8 mouse cellular contexts compared by ENCODE assay signal in genomic region chr11:102138447-102138740, GRCm38 (mm10). TPM values are rescaled to one million over a fixed set of nuclear protein-coding genes. Genes with fewer than 3 reads are reported as not detected.
DNase-seq lines count a peak whose midpoint lies in the region; ATAC-seq and TF ChIP-seq lines count a peak whose summit lies in the region.

No protein-coding gene starts in this region.

- under 1% methylated on average over 18 of the region's 18 CpGs for WGBS in heart, embryonic 15.5 days
- under 1% methylated on average over 18 of the region's 18 CpGs for WGBS in lung, embryonic 14.5 days

- no peak overlapping the region for H3K27ac ChIP-seq in heart, embryonic 15.5 days
- no peak overlapping the region for H3K27ac ChIP-seq in lung, embryonic 14.5 days (ENCODE audit: low read depth)

- H3K4me3 ChIP-seq in heart, embryonic 15.5 days = peak overlapping the region; percentile 32
- H3K4me3 ChIP-seq in lung, embryonic 14.5 days (ENCODE audit: low read depth, low read length) = peak overlapping the region; percentile 16; the same call in 1 of the 2 replicates

- no peaks in the 10 kb centered on the region for H3K36me3 ChIP-seq in heart, embryonic 15.5 days
- H3K36me3 ChIP-seq in lung, embryonic 14.5 days (ENCODE audit: insufficient read depth) = no peaks in the 10 kb centered on the region

- peak overlapping the region; percentile 61 for H3K4me2 ChIP-seq in heart, embryonic 15.5 days
- peak overlapping the region; percentile 59 for H3K4me2 ChIP-seq in lung, embryonic 14.5 days

- H3K9ac ChIP-seq in heart, embryonic 15.5 days = peak overlapping the region; percentile 47; the same call in 1 of the 2 replicates
- peak overlapping the region; percentile 36 for H3K9ac ChIP-seq in lung, embryonic 14.5 days

- H3K4me1 ChIP-seq in heart, embryonic 15.5 days (replicated peaks) = peaks cover 9% of the 10 kb centered on the region
- no peaks in the 10 kb centered on the region for H3K4me1 ChIP-seq in lung, embryonic 14.5 days (ENCODE audit: insufficient read depth)

- TF ChIP-seq CTCF in lung, embryonic 14.5 days (IDR thresholded peaks at IDR 0.05; ENCODE audit: low read depth) = peak; percentile 98

- H3K9me3 ChIP-seq in heart, embryonic 15.5 days (replicated peaks) = no peaks in the 10 kb centered on the region
- no peaks in the 10 kb centered on the region for H3K9me3 ChIP-seq in lung, embryonic 14.5 days (ENCODE audit: low read depth, low read length)

- ATAC-seq in CD4-positive, CD25-positive, alpha-beta regulatory T cell, adult 4 months = peak; percentile 66
- peak; percentile 92 for ATAC-seq in erythroblast, adult 5-6 weeks (replicated peaks; ENCODE audit: low FRiP score, poor library complexity, severe bottlenecking)
- no peak for ATAC-seq in heart, embryonic 15.5 days (replicated peaks; ENCODE audit: insufficient number of reproducible peaks, insufficient read depth, low FRiP score, low read depth)
- no peak; the same call in 1 of the 2 replicates for ATAC-seq in lung, embryonic 14.5 days (ENCODE audit: insufficient read depth)
- ATAC-seq in neutrophil, adult 5-6 weeks (ENCODE audit: extremely low read depth, insufficient number of reproducible peaks, low FRiP score, poor library complexity, severe bottlenecking) = peak; percentile 72; the same call in 1 of the 2 replicates

- H3K27me3 ChIP-seq in heart, embryonic 15.5 days = peaks cover 30% of the 10 kb centered on the region
- H3K27me3 ChIP-seq in lung, embryonic 14.5 days (ENCODE audit: insufficient read depth, low read length) = no peaks in the 10 kb centered on the region

- peak; percentile 67 to 79 for DNase-seq in adrenal gland, postnatal 36 days
- peak; percentile 66 to 67 for DNase-seq in kidney, postnatal 25 days
- DNase-seq in lung, embryonic 14.5 days = peak; percentile 89
- peak; percentile 64 for DNase-seq in thymus, postnatal 0 days (ENCODE audit: low spot score)

RNA-seq across cellular contexts. Expression of gene Nags, which starts 6.9 kb away (rescaled TPM):
- polyA plus RNA-seq in CD4-positive, CD25-positive, alpha-beta regulatory T cell, adult 4 months (2017; shearing (Covaris generic)) = not detected
- under 1 TPM; 0.13 to 0.43 TPM for total RNA-seq in adrenal gland, postnatal 36 days (2021)
- total RNA-seq in erythroblast, adult 5-6 weeks (2015; ENCODE audit: low replicate concordance) = not detected in 2 replicates
- total RNA-seq in erythroblast, adult 5-6 weeks (2017; ENCODE audit: low replicate concordance) = 0.43 and 1.5 TPM in 2 replicates
- 0.24 TPM in 1 of 2 replicates, not detected in the other for polyA plus RNA-seq in heart, embryonic 15.5 days (2015; fragmentation: Nextera tagmentation; extraction: Ambion mirVana)
- not detected in 2 replicates for polyA plus RNA-seq in lung, embryonic 14.5 days (2014; fragmentation: Nextera tagmentation; extraction: Ambion mirVana)
- total RNA-seq in neutrophil, adult 5-6 weeks (2017) = not detected in 2 replicates
- polyA plus RNA-seq in thymus, postnatal 0 days (2015; fragmentation: Nextera tagmentation; extraction: Ambion mirVana) = 0.18 TPM in 1 of 2 replicates, not detected in the other

RNA-seq across cellular contexts. Expression of gene Tmem101, which starts 17.8 kb away (rescaled TPM):
- polyA plus RNA-seq in CD4-positive, CD25-positive, alpha-beta regulatory T cell, adult 4 months (2017; shearing (Covaris generic)) = 10 to 100 TPM; 10.8 to 19.6 TPM
- 10 to 100 TPM; 15.2 to 17.7 TPM for total RNA-seq in adrenal gland, postnatal 36 days (2021)
- total RNA-seq in erythroblast, adult 5-6 weeks (2015; ENCODE audit: low replicate concordance) = 0.96 and 3.8 TPM in 2 replicates
- 3.1 and 4.0 TPM in 2 replicates for total RNA-seq in erythroblast, adult 5-6 weeks (2017; ENCODE audit: low replicate concordance)
- 30.6 and 35.9 TPM in 2 replicates for polyA plus RNA-seq in heart, embryonic 15.5 days (2015; fragmentation: Nextera tagmentation; extraction: Ambion mirVana)
- 26.3 and 26.8 TPM in 2 replicates for polyA plus RNA-seq in lung, embryonic 14.5 days (2014; fragmentation: Nextera tagmentation; extraction: Ambion mirVana)
- 7.2 and 13.6 TPM in 2 replicates for total RNA-seq in neutrophil, adult 5-6 weeks (2017)
- polyA plus RNA-seq in thymus, postnatal 0 days (2015; fragmentation: Nextera tagmentation; extraction: Ambion mirVana) = 14.5 and 16.9 TPM in 2 replicates

RNA-seq across cellular contexts. Expression of gene Pyy, which starts 30.8 kb away (rescaled TPM):
- polyA plus RNA-seq in CD4-positive, CD25-positive, alpha-beta regulatory T cell, adult 4 months (2017; shearing (Covaris generic)) = not detected
- total RNA-seq in adrenal gland, postnatal 36 days (2021) = not detected
- not detected in 2 replicates for total RNA-seq in erythroblast, adult 5-6 weeks (2015; ENCODE audit: low replicate concordance)
- not detected in 2 replicates for total RNA-seq in erythroblast, adult 5-6 weeks (2017; ENCODE audit: low replicate concordance)
- polyA plus RNA-seq in heart, embryonic 15.5 days (2015; fragmentation: Nextera tagmentation; extraction: Ambion mirVana) = not detected in 2 replicates
- polyA plus RNA-seq in lung, embryonic 14.5 days (2014; fragmentation: Nextera tagmentation; extraction: Ambion mirVana) = not detected in 2 replicates
- total RNA-seq in neutrophil, adult 5-6 weeks (2017) = not detected in 2 replicates
- polyA plus RNA-seq in thymus, postnatal 0 days (2015; fragmentation: Nextera tagmentation; extraction: Ambion mirVana) = 10.9 and 12.2 TPM in 2 replicates

RNA-seq across cellular contexts. Expression of gene Ppy, which starts 37.3 kb away (rescaled TPM):
- polyA plus RNA-seq in CD4-positive, CD25-positive, alpha-beta regulatory T cell, adult 4 months (2017; shearing (Covaris generic)) = not detected
- total RNA-seq in adrenal gland, postnatal 36 days (2021) = not detected
- total RNA-seq in erythroblast, adult 5-6 weeks (2015; ENCODE audit: low replicate concordance) = not detected in 2 replicates
- total RNA-seq in erythroblast, adult 5-6 weeks (2017; ENCODE audit: low replicate concordance) = not detected in 2 replicates
- not detected in 2 replicates for polyA plus RNA-seq in heart, embryonic 15.5 days (2015; fragmentation: Nextera tagmentation; extraction: Ambion mirVana)
- not detected in 2 replicates for polyA plus RNA-seq in lung, embryonic 14.5 days (2014; fragmentation: Nextera tagmentation; extraction: Ambion mirVana)
- total RNA-seq in neutrophil, adult 5-6 weeks (2017) = not detected in 2 replicates
- polyA plus RNA-seq in thymus, postnatal 0 days (2015; fragmentation: Nextera tagmentation; extraction: Ambion mirVana) = 3.7 and 4.4 TPM in 2 replicates

RNA-seq across cellular contexts. Expression of gene Lsm12, which starts 46.7 kb away (rescaled TPM):
- 10 to 100 TPM; 33.4 to 69.4 TPM for polyA plus RNA-seq in CD4-positive, CD25-positive, alpha-beta regulatory T cell, adult 4 months (2017; shearing (Covaris generic))
- total RNA-seq in adrenal gland, postnatal 36 days (2021) = 10 to 100 TPM; 81.9 to 90.1 TPM
- 48.3 and 48.8 TPM in 2 replicates for total RNA-seq in erythroblast, adult 5-6 weeks (2015; ENCODE audit: low replicate concordance)
- total RNA-seq in erythroblast, adult 5-6 weeks (2017; ENCODE audit: low replicate concordance) = 22.7 and 28.8 TPM in 2 replicates
- polyA plus RNA-seq in heart, embryonic 15.5 days (2015; fragmentation: Nextera tagmentation; extraction: Ambion mirVana) = 74.6 and 83.4 TPM in 2 replicates
- polyA plus RNA-seq in lung, embryonic 14.5 days (2014; fragmentation: Nextera tagmentation; extraction: Ambion mirVana) = 93.2 and 109 TPM in 2 replicates
- 46.8 and 56.2 TPM in 2 replicates for total RNA-seq in neutrophil, adult 5-6 weeks (2017)
- polyA plus RNA-seq in thymus, postnatal 0 days (2015; fragmentation: Nextera tagmentation; extraction: Ambion mirVana) = 140 and 164 TPM in 2 replicates

Comparison
In these comparisons a context has a peak if more than half of its experiments do, and no peak if none do; other contexts are left out.
1. ATAC-seq: peak in CD4-positive, CD25-positive, alpha-beta regulatory T cell, adult 4 months (single experiment), erythroblast, adult 5-6 weeks (single experiment) and neutrophil, adult 5-6 weeks (single experiment); none in heart, embryonic 15.5 days (single experiment) and lung, embryonic 14.5 days (single experiment).
2. RNA of gene Pyy, which starts 30.8 kb away (polyA plus RNA-seq): 10.9 to 12.2 TPM in thymus, postnatal 0 days; not detected in heart, embryonic 15.5 days, not detected in CD4-positive, CD25-positive, alpha-beta regulatory T cell, adult 4 months and not detected in lung, embryonic 14.5 days; every median in the first group is over 10 times any median in the second.
3. Peak in every context shown above with its lines, with median percentiles within 50 percentile points of each other: DNase-seq.